Mouse (Mus musculus) kidney, adult 2 months (tissue): ENCODE measurements around the gene Gpc5. TPM values are rescaled to one million over a fixed set of nuclear protein-coding genes. Genes with fewer than 3 reads are reported as not detected.

Experiments used
- DNase-seq: peaks from one replicate; pipeline ENCODE4 v3.0.0; 2021
- H3K27ac ChIP-seq: fragments of 200-500 bp; 2 replicates; pipeline ENCODE4 v1.5.1; 2012; ENCODE audit warnings: low read depth, low read length, control low read depth, inconsistent platforms; ENCODE audit not compliant: insufficient read depth
- H3K27me3 ChIP-seq: fragments of 200-500 bp; replicated peaks from 2 replicates; pipeline ENCODE4 v1.6.1; 2012; ENCODE audit warnings: mild to moderate bottlenecking, moderate library complexity, low read length, inconsistent platforms; ENCODE audit not compliant: control insufficient read depth, insufficient read depth
- H3K36me3 ChIP-seq: fragments of 200-500 bp; 2 replicates; pipeline ENCODE4 v1.6.1; 2012; ENCODE audit warnings: mild to moderate bottlenecking, moderate library complexity, low read length, inconsistent platforms; ENCODE audit not compliant: control insufficient read depth, insufficient read depth
- H3K4me1 ChIP-seq: fragments of 200-500 bp; 2 replicates; pipeline ENCODE4 v1.6.1; 2011; ENCODE audit warnings: low read length; ENCODE audit not compliant: control insufficient read depth, insufficient read depth
- H3K4me3 ChIP-seq: fragments of 200-500 bp; 2 replicates; pipeline ENCODE4 v1.5.1; 2011; ENCODE audit warnings: mild to moderate bottlenecking, low read depth, low read length, control low read depth; ENCODE audit not compliant: insufficient read depth
- CTCF ChIP-seq: fragments of 200-500 bp; conservative IDR thresholded peaks from 2 replicates; pipeline ENCODE4 v1.5.1; 2011; ENCODE audit warnings: low read depth, mild to moderate bottlenecking, control low read depth, low read length, moderate library complexity, mixed read lengths; ENCODE audit not compliant: insufficient read depth, insufficient read length
- POLR2A ChIP-seq: fragments of 200-500 bp; IDR thresholded peaks from one replicate; pipeline ENCODE4 v1.6.1; 2011; ENCODE audit warnings: low read depth, low read length, control low read depth
- WGBS: fragments of 180-500 bp; shearing (Covaris S2); methylation state at CpG from one replicate; pipeline ENCODE4 v1.1.7; 2018; 5-methylcytosine and 5-hydroxymethylcytosine counted together
- polyA plus RNA-seq: library from polyadenylated mRNA; depleted of rRNA; stranded (reverse); fragments of >200 nt; gene quantifications from 2 replicates; pipeline ENCODE4 v1.2.3, GENCODE M21; 2012

Gene Gpc5
- polyA plus RNA-seq, 1 experiment: 0.69 TPM

GRCm38 (mm10) chr14:116456211-116456610 is 1364.2 kb downstream of the Gpc5 start:
- H3K4me3 ChIP-seq: no peak overlapping the region
- no peak overlapping the region for H3K27ac ChIP-seq
- TF ChIP-seq POLR2A: no peak
- no peak for TF ChIP-seq CTCF
- no peak for DNase-seq
- no peaks in the 10 kb centered on the region for H3K27me3 ChIP-seq
- WGBS: 29% methylated on average over 4 of the region's 4 CpGs
- no peaks in the 10 kb centered on the region for H3K4me1 ChIP-seq
- no peaks in the 10 kb centered on the region for H3K36me3 ChIP-seq

GRCm38 (mm10) chr14:116473378-116474179 is 1381.6 kb downstream of the Gpc5 start:
- no peak overlapping the region for H3K27ac ChIP-seq
- no peak for TF ChIP-seq POLR2A
- no peak for TF ChIP-seq CTCF

GRCm38 (mm10) chr14:116494285-116494850 is 1402.4 kb downstream of the Gpc5 start:
- no peak for DNase-seq
- H3K36me3 ChIP-seq: no peaks in the 10 kb centered on the region
- H3K4me1 ChIP-seq: no peaks in the 10 kb centered on the region
- H3K27me3 ChIP-seq: no peaks in the 10 kb centered on the region
- TF ChIP-seq CTCF: no peak
- no peak for TF ChIP-seq POLR2A
- WGBS: 39% methylated on average over 1 of the region's 1 CpGs
- no peak overlapping the region for H3K27ac ChIP-seq
- no peak overlapping the region for H3K4me3 ChIP-seq

More at GRCm38 (mm10) chr14:116473378-116474179, 1381.6 kb downstream of the Gpc5 start:
- H3K36me3 ChIP-seq: no peaks in the 10 kb centered on the region
- DNase-seq: no peak
- no peak overlapping the region for H3K4me3 ChIP-seq
- H3K27me3 ChIP-seq: no peaks in the 10 kb centered on the region
- no peaks in the 10 kb centered on the region for H3K4me1 ChIP-seq
- WGBS: 43% methylated on average over 8 of the region's 8 CpGs

GRCm38 (mm10) chr14:116538216-116538615 is 1446.2 kb downstream of the Gpc5 start:
- TF ChIP-seq POLR2A (no peak), CTCF (no peak)
- H3K36me3 ChIP-seq: no peaks in the 10 kb centered on the region
- no peak overlapping the region for H3K27ac ChIP-seq
- H3K4me1 ChIP-seq: no peaks in the 10 kb centered on the region
- no peak for DNase-seq
- no peaks in the 10 kb centered on the region for H3K27me3 ChIP-seq
- 82% methylated on average over 3 of the region's 3 CpGs for WGBS
- no peak overlapping the region for H3K4me3 ChIP-seq

GRCm38 (mm10) chr14:116543746-116544145 is 1451.7 kb downstream of the Gpc5 start:
- no peak overlapping the region for H3K4me3 ChIP-seq
- H3K36me3 ChIP-seq: no peaks in the 10 kb centered on the region
- no peak for DNase-seq
- H3K4me1 ChIP-seq: no peaks in the 10 kb centered on the region
- TF ChIP-seq POLR2A: no peak
- TF ChIP-seq CTCF: no peak
- no peaks in the 10 kb centered on the region for H3K27me3 ChIP-seq
- H3K27ac ChIP-seq: no peak overlapping the region

GRCm38 (mm10) chr14:116551401-116551800 is 1459.4 kb downstream of the Gpc5 start:
- no peak overlapping the region for H3K4me3 ChIP-seq
- H3K36me3 ChIP-seq: no peaks in the 10 kb centered on the region
- 38% methylated on average over 5 of the region's 5 CpGs for WGBS
- H3K27ac ChIP-seq: no peak overlapping the region
- no peak for DNase-seq
- no peaks in the 10 kb centered on the region for H3K27me3 ChIP-seq
- H3K4me1 ChIP-seq: no peaks in the 10 kb centered on the region
- TF ChIP-seq CTCF (no peak), POLR2A (no peak)

- Histone ChIP-seq H3K4me1 (no peaks in the 10 kb centered on the region), H3K27me3 (no peaks in the 10 kb centered on the region), H3K36me3 (no peaks in the 10 kb centered on the region), H3K4me3 (no peak overlapping the region), H3K27ac (no peak overlapping the region)
- TF ChIP-seq CTCF (no peak), POLR2A (no peak)
- 62% methylated on average over 7 of the region's 7 CpGs for WGBS
- no peak for DNase-seq
These were observed 1461.3 kb downstream of the Gpc5 start for GRCm38 (mm10) chr14:116553316-116553715.

- Histone ChIP-seq H3K4me3 (no peak overlapping the region), H3K27ac (no peak overlapping the region), H3K27me3 (no peaks in the 10 kb centered on the region), H3K36me3 (no peaks in the 10 kb centered on the region), H3K4me1 (no peaks in the 10 kb centered on the region)
- TF ChIP-seq POLR2A (no peak), CTCF (no peak)
- 86% methylated on average over 9 of the region's 9 CpGs for WGBS
- no peak for DNase-seq
These were observed 1466.3 kb downstream of the Gpc5 start for GRCm38 (mm10) chr14:116558141-116558800.
